Mouse (Mus musculus) heart, embryonic 14.5 days (tissue): ENCODE data around the gene Lenep. TPM values are rescaled to one million over a fixed set of nuclear protein-coding genes. Genes with fewer than 3 reads are reported as not detected.

ENCODE experiments used
- ATAC-seq: fragments of 200-750 bp; cut with Nextera tagmentation; 2 replicates; pipeline ENCODE4 v1.8.0; 2017; ENCODE audit warnings: low read depth, moderate TSS enrichment; ENCODE audit not compliant: insufficient number of reproducible peaks, insufficient read depth, low FRiP score
- H3K27ac ChIP-seq, 2 experiments: fragments of 200-500 bp in 1 of 2; fragments of 300-500 bp in 1 of 2; sonication (generic) in 1 of 2; replicated peaks in 1 of 2; 2 replicates each; pipeline ENCODE4 v1.5.1; 2012 to 2014; ENCODE audit warnings: low read depth in 2 of 2, low read length in 2 of 2, control low read depth in 1 of 2, mild to moderate bottlenecking in 1 of 2, mixed read lengths in 1 of 2; ENCODE audit not compliant: control insufficient read depth in 1 of 2, insufficient read depth in 1 of 2
- H3K27me3 ChIP-seq: fragments of 300-500 bp; sonication (generic); 2 replicates; pipeline ENCODE4 v1.6.1; 2014; ENCODE audit warnings: mild to moderate bottlenecking, low read length, control low read depth; ENCODE audit not compliant: control insufficient read depth, insufficient read depth
- H3K36me3 ChIP-seq: fragments of 300-500 bp; sonication (generic); 2 replicates; pipeline ENCODE4 v1.6.1; 2014; ENCODE audit warnings: mild to moderate bottlenecking, control low read depth, low read length, mixed read lengths; ENCODE audit not compliant: control insufficient read depth, insufficient read depth
- H3K4me1 ChIP-seq, 2 experiments: fragments of 200-500 bp in 1 of 2; fragments of 300-500 bp in 1 of 2; sonication (generic) in 1 of 2; 2 replicates each; pipeline ENCODE4 v1.6.1; 2012 to 2014; ENCODE audit warnings: low read length in 2 of 2, control low read depth in 1 of 2, mixed read lengths in 1 of 2; ENCODE audit not compliant: control insufficient read depth in 2 of 2, insufficient read depth in 2 of 2
- H3K4me2 ChIP-seq: fragments of 300-500 bp; sonication (generic); 2 replicates; pipeline ENCODE4 v1.6.1; 2014; ENCODE audit warnings: mild to moderate bottlenecking, low read length
- H3K4me3 ChIP-seq, 2 experiments: fragments of 200-500 bp in 1 of 2; fragments of 300-500 bp in 1 of 2; sonication (generic) in 1 of 2; 2 replicates each; pipeline ENCODE4 v1.5.1; 2012 to 2014; ENCODE audit warnings: low read length in 2 of 2, mild to moderate bottlenecking in 2 of 2, control low read depth in 1 of 2, low read depth in 1 of 2, moderate library complexity in 1 of 2; ENCODE audit not compliant: control insufficient read depth in 1 of 2, insufficient read depth in 1 of 2
- H3K9ac ChIP-seq: fragments of 300-500 bp; sonication (generic); 2 replicates; pipeline ENCODE4 v1.6.1; 2014; ENCODE audit warnings: mild to moderate bottlenecking, low read length
- H3K9me3 ChIP-seq: fragments of 300-500 bp; sonication (generic); 2 replicates; pipeline ENCODE4 v1.6.1; 2016; ENCODE audit warnings: low read length, control low read depth; ENCODE audit not compliant: control insufficient read depth
- WGBS: fragments of 180-500 bp; shearing (Covaris S2); extraction: QIAGEN DNeasy Blood & Tissue Kit; methylation state at CpG from one replicate; pipeline ENCODE4 v1.1.7; 2014; 5-methylcytosine and 5-hydroxymethylcytosine counted together
- polyA plus RNA-seq: library from polyadenylated mRNA; unstranded; fragments of >200 nt; fragmentation: Nextera tagmentation; extraction: Ambion mirVana; gene quantifications from 2 replicates; pipeline ENCODE4 v1.2.1, GENCODE M21; 2014

Lenep gene
- polyA plus RNA-seq, 1 experiment from 2014 or later = not detected

DNA sequence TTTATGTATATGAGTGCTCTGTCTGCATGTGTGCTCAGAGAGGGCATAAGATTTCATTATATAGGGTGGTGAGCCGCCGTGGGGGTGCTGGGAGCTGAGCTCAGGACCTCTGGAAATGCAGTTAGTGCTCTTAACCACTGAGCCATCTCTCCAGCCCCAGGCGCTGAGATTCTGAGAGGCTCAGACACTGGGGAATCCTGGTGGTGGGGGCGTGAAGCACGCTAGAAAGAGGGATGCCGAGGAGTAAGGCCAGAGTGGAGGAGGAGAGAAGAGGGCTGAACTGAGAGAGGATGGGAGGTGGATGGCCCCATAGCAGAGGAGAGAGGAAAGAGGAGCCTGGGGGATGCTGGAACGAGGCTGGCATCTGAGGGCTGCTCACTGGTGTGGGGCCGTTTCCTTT lies 38.0 kb downstream of the Lenep start:
- H3K36me3 ChIP-seq = no peaks in the 10 kb centered on the region
- H3K4me1 ChIP-seq = no peaks in the 10 kb centered on the region; a peak in 1 of 4 replicates
- 64% methylated on average over 8 of the region's 8 CpGs for WGBS
- H3K9me3 ChIP-seq = no peaks in the 10 kb centered on the region
- no peak overlapping the region for H3K4me3 ChIP-seq
- no peak overlapping the region for H3K9ac ChIP-seq
- H3K27ac ChIP-seq = no peak overlapping the region
- H3K4me2 ChIP-seq = no peak overlapping the region
- H3K27me3 ChIP-seq = no peaks in the 10 kb centered on the region; the same call in 1 of the 2 replicates
- ATAC-seq = no peak

DNA sequence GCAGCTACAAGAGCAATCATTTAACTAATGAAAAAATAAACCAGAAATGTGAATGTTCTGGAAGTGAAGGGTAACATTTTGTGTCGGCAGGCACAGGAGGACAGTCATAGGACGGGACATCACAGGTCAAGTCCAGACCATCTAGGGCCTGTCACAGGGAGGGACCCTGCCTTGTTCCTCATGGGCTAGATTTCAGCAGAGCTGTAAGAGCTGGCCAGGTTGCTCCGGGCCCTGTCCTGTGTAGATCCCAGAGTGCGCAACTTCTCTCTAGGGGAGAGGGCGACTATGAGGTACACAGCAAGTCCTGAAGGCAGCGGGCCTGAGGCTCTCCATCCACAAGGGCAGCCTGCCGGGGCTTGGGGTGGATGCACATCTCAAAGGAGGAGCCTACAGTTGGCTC lies 40.9 kb downstream of the Lenep start, which contains the start of gene Dcst2:
Gene Dcst2, plus strand, starts transcription at position 301 of the 400 bp plus-strand sequence.
- H3K36me3 ChIP-seq = no peaks in the 10 kb centered on the region
- no peak within 1 kb of the TSS for H3K4me2 ChIP-seq
- H3K9ac ChIP-seq = no peak within 1 kb of the TSS
- H3K4me3 ChIP-seq = no peak within 1 kb of the TSS
- no peaks in the 10 kb centered on the region; the same call in 1 of the 2 replicates for H3K27me3 ChIP-seq
- 79% methylated on average over 7 of the region's 7 CpGs for WGBS
- H3K27ac ChIP-seq = no peak within 1 kb of the TSS
- no peak for ATAC-seq
- no peaks in the 10 kb centered on the region for H3K4me1 ChIP-seq
- no peaks in the 10 kb centered on the region for H3K9me3 ChIP-seq

DNA sequence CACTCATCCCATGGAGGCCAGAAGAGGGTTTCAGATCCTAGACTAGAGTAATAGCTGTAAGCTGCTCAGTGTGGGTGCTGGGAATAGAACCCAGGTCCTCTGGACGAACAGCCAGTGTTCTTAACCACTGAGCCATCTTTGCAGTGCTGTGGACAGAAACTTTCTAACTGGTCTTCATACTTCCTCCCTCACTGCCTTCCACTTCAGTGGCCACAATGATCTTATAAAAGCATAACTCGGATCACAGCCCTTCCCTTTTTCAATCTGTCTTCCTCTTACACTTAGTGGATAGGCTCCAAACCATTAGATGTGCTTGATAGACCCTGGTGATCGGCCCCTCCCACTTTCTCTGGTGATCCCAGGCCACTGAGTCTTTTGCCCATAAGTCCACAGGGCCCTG lies 42.4 kb downstream of the Lenep start:
- no peak overlapping the region for H3K4me2 ChIP-seq
- H3K9me3 ChIP-seq = no peaks in the 10 kb centered on the region
- H3K36me3 ChIP-seq = no peaks in the 10 kb centered on the region
- H3K27ac ChIP-seq = no peak overlapping the region
- no peaks in the 10 kb centered on the region for H3K4me1 ChIP-seq
- no peak overlapping the region for H3K4me3 ChIP-seq
- 68% methylated on average over 3 of the region's 3 CpGs for WGBS
- no peak for ATAC-seq
- H3K27me3 ChIP-seq = peaks cover 5% of the 10 kb centered on the region
- H3K9ac ChIP-seq = no peak overlapping the region

DNA sequence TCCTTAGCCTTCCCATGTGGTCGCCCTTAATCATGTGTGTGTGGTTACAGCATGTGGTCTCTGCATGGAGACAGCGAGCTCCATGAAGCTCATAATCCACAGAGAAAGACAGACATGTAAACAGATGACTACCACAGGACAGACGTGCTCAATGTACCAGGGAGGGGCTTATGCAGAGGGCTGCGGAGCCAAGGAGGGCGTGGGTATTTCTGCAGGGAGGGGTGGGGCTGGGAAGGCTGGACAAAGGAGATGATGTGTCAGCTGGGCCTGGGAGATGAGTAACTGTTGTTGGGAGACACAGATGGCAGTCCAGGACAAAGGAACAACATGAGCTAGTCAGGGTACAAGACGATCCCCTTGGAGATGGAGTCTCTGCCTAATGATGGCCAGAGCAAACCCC lies 43.0 kb downstream of the Lenep start:
- Histone ChIP-seq H3K27ac (no peak overlapping the region), H3K27me3 (peaks cover 5% of the 10 kb centered on the region), H3K9ac (no peak overlapping the region), H3K4me3 (no peak overlapping the region), H3K36me3 (no peaks in the 10 kb centered on the region), H3K4me1 (no peaks in the 10 kb centered on the region), H3K4me2 (no peak overlapping the region), H3K9me3 (no peaks in the 10 kb centered on the region)
- no peak for ATAC-seq
- WGBS = 65% methylated on average over 6 of the region's 6 CpGs

DNA sequence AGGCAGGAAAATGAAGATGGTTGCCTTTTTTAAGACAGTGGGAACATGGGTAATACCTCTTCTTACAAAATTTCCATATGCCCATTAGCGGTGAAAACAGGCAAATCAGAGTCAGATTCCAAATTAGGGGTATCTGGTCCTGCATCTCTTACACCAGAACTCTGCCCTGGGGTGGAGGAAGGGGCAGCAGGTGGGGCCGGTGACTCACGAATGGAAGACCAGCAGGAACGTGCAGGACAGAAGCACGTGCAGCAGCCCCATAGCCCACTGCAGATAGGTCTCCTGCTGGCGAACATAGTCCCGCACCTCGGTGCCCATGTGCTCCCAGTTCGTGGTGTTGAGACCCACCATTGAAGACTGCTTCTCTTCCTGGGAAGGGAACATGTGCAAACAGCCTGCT lies 46.6 kb downstream of the Lenep start:
- WGBS = 49% methylated on average over 9 of the region's 9 CpGs
- no peaks in the 10 kb centered on the region; a peak in 1 of 4 replicates for H3K4me1 ChIP-seq
- peaks cover 28% of the 10 kb centered on the region for H3K27me3 ChIP-seq
- ATAC-seq = no peak
- H3K9ac ChIP-seq = no peak overlapping the region
- no peak overlapping the region for H3K27ac ChIP-seq
- no peak overlapping the region for H3K4me3 ChIP-seq
- H3K36me3 ChIP-seq = no peaks in the 10 kb centered on the region
- H3K4me2 ChIP-seq = no peak overlapping the region
- no peaks in the 10 kb centered on the region for H3K9me3 ChIP-seq

DNA sequence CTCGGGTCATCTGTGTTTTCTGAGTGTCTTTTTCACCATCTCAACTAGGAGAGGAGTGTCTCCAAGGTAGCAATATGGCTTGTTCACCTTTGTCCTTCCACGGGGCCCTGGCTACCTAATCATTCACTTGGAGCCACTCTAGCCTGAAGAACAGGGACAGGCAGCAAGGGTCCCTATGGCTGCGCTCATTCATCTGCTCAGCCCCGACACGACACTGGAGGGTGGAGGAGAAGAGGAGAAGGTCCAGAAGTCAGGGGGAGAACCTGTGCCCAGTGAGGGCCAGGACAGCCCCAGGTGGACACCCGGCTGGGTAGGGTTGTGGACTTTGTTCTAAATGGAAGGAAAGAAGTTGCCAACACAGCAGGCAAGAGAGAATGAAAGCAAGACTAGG lies 47.1 kb downstream of the Lenep start:
- H3K36me3 ChIP-seq = no peaks in the 10 kb centered on the region
- no peaks in the 10 kb centered on the region for H3K9me3 ChIP-seq
- no peak overlapping the region for H3K4me2 ChIP-seq
- H3K4me3 ChIP-seq = no peak overlapping the region
- WGBS = 79% methylated on average over 6 of the region's 6 CpGs
- no peak for ATAC-seq
- no peak overlapping the region for H3K27ac ChIP-seq
- no peak overlapping the region for H3K9ac ChIP-seq
- peaks cover 31% of the 10 kb centered on the region for H3K27me3 ChIP-seq
- H3K4me1 ChIP-seq = peaks cover 0 to 1% of the 10 kb centered on the region in 2 experiments; a peak in 2 of 4 replicates

DNA sequence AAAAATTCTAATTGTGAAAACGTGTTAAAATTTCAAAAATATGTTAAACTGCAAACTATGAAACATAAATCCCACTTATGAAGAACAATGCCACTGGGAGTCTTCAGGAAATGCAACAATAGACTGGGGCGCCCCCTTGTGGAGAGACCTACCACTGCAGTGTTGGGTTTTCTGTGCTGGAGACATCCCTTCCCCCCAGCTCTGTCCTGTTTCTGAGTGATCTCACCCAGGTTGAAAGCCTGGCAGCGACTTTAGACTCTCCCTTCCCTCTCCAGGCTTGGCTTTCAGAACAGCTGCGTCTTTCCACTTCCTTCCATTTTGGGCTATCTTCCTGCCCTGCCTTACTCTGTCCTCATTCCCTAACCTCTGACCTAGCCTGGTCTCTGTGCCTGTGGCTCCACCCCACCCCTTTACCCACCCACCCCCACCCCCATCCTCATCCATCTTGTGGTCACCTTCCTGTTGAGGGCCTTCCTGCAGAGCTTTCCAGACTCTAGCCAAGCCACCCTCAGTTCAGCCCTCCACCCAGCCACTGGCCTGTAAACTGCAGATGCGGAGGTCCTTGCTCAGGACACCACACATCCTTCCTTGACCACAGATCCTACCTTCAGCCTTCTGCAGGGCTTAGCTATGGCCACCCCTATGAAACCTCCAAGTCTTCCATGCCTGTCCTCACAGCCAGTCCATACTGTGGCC lies 47.6 kb downstream of the Lenep start:
- 14% methylated on average over 5 of the region's 5 CpGs for WGBS
- Histone ChIP-seq H3K4me2 (no peak overlapping the region), H3K36me3 (no peaks in the 10 kb centered on the region), H3K27ac (no peak overlapping the region), H3K4me1 (peaks cover 3 to 7% of the 10 kb centered on the region in 2 experiments; a peak in 2 of 4 replicates), H3K27me3 (peaks cover 33% of the 10 kb centered on the region), H3K9me3 (no peaks in the 10 kb centered on the region), H3K4me3 (no peak overlapping the region), H3K9ac (no peak overlapping the region)
- peak; percentile 42; the same call in 1 of the 2 replicates for ATAC-seq

DNA sequence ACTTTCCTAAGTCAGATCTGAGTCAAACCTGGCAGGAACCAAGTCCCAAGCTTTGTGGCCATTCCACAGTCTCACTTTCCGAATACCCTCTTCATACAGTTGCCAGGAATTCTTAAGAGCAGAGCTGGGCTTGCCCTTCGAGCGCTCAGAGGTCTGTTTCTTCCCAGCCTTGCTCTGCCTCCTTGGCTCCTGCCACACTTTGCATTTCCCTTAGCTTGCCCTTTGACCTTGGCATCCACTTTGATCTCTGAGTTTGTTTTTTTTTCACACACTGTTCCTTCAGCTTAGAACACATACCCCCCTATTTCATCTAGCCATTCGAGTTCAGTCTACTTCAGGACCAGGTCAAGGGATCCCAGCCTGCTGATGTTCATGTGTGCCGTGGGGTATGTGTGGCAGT lies 51.3 kb downstream of the Lenep start:
- no peak overlapping the region for H3K9ac ChIP-seq
- peaks cover 37% of the 10 kb centered on the region for H3K27me3 ChIP-seq
- no peaks in the 10 kb centered on the region for H3K36me3 ChIP-seq
- H3K27ac ChIP-seq = no peak overlapping the region
- 73% methylated on average over 5 of the region's 5 CpGs for WGBS
- no peak for ATAC-seq
- H3K9me3 ChIP-seq = no peaks in the 10 kb centered on the region
- no peak overlapping the region for H3K4me3 ChIP-seq
- no peak overlapping the region for H3K4me2 ChIP-seq
- H3K4me1 ChIP-seq = peaks cover 5 to 16% of the 10 kb centered on the region in 2 experiments; a peak in 2 of 4 replicates
